Mouse (Mus musculus): Measurements from ENCODE around the gene Pygb.

Gene Pygb

GRCm38 (mm10) chr2:150788768-150789550 is 2.4 kb downstream of the Pygb start:
- DNase-seq (ENCODE audit: low read depth, low spot score): peak; percentile 25

- DNase-seq (ENCODE audit: low read depth, low spot score): no peak
Observed at GRCm38 (mm10) chr2:150793320-150793719, 6.8 kb downstream of the Pygb start.

- DNase-seq (ENCODE audit: low read depth, low spot score): no peak
Observed at GRCm38 (mm10) chr2:150798084-150798483, 11.5 kb downstream of the Pygb start.

- DNase-seq (ENCODE audit: low read depth, low spot score): no peak
Observed at GRCm38 (mm10) chr2:150800616-150801015, 14.1 kb downstream of the Pygb start.

GRCm38 (mm10) chr2:150803035-150803434 is 16.5 kb downstream of the Pygb start:
- DNase-seq (ENCODE audit: low read depth, low spot score): peak; percentile 33

- no peak for DNase-seq (ENCODE audit: low read depth, low spot score)
Observed at GRCm38 (mm10) chr2:150808381-150808780, 21.8 kb downstream of the Pygb start.

- DNase-seq (ENCODE audit: low read depth, low spot score): no peak
Observed at GRCm38 (mm10) chr2:150808812-150809211, 22.3 kb downstream of the Pygb start.

- no peak for DNase-seq (ENCODE audit: low read depth, low spot score)
Observed at GRCm38 (mm10) chr2:150810603-150811002, 24.1 kb downstream of the Pygb start.

GRCm38 (mm10) chr2:150812816-150813215 is 26.3 kb downstream of the Pygb start:
- DNase-seq (ENCODE audit: low read depth, low spot score): no peak

- no peak for DNase-seq (ENCODE audit: low read depth, low spot score)
Observed at GRCm38 (mm10) chr2:150816676-150817402, 30.3 kb downstream of the Pygb start.

- DNase-seq (ENCODE audit: low read depth, low spot score): no peak
Observed at GRCm38 (mm10) chr2:150818742-150819141, 32.2 kb downstream of the Pygb start.

GRCm38 (mm10) chr2:150820720-150821119 is 34.2 kb downstream of the Pygb start:
- no peak for DNase-seq (ENCODE audit: low read depth, low spot score)

GRCm38 (mm10) chr2:150822987-150823386 is 36.5 kb downstream of the Pygb start:
- DNase-seq (ENCODE audit: low read depth, low spot score): no peak

GRCm38 (mm10) chr2:150826426-150826825 is 39.9 kb downstream of the Pygb start:
- no peak for DNase-seq (ENCODE audit: low read depth, low spot score)

GRCm38 (mm10) chr2:150828164-150828563 is 41.6 kb downstream of the Pygb start:
- DNase-seq (ENCODE audit: low read depth, low spot score): no peak

GRCm38 (mm10) chr2:150828654-150829053 is 42.1 kb downstream of the Pygb start:
- DNase-seq (ENCODE audit: low read depth, low spot score): no peak

GRCm38 (mm10) chr2:150830011-150830410 is 43.5 kb downstream of the Pygb start:
- no peak for DNase-seq (ENCODE audit: low read depth, low spot score)

GRCm38 (mm10) chr2:150830911-150831441 is 44.4 kb downstream of the Pygb start:
- DNase-seq (ENCODE audit: low read depth, low spot score): no peak

- DNase-seq (ENCODE audit: low read depth, low spot score): no peak
Observed at GRCm38 (mm10) chr2:150832029-150832428, 45.5 kb downstream of the Pygb start.

GRCm38 (mm10) chr2:150834616-150835015 is 48.1 kb downstream of the Pygb start:
- DNase-seq (ENCODE audit: low read depth, low spot score): no peak

GRCm38 (mm10) chr2:150835975-150836374 is 49.4 kb downstream of the Pygb start:
- no peak for DNase-seq (ENCODE audit: low read depth, low spot score)

GRCm38 (mm10) chr2:150836906-150837305 is 50.4 kb downstream of the Pygb start:
- DNase-seq (ENCODE audit: low read depth, low spot score): peak; percentile 64

GRCm38 (mm10) chr2:150837781-150838180 is 51.2 kb downstream of the Pygb start:
- no peak for DNase-seq (ENCODE audit: low read depth, low spot score)
